Mouse (Mus musculus): Measurements from ENCODE around the gene Amacr. TPM values are rescaled to one million over a fixed set of nuclear protein-coding genes. Genes with fewer than 3 reads are reported as not detected.
"Not testable (repeated sequence)": the region's sequence is repeated elsewhere in the genome, so short reads cannot be mapped to it uniquely, and the experiment has no call there.

The Amacr gene
- total RNA-seq, 2 experiments from 2014 or later = 23.4 to 26.2 TPM

DNA sequence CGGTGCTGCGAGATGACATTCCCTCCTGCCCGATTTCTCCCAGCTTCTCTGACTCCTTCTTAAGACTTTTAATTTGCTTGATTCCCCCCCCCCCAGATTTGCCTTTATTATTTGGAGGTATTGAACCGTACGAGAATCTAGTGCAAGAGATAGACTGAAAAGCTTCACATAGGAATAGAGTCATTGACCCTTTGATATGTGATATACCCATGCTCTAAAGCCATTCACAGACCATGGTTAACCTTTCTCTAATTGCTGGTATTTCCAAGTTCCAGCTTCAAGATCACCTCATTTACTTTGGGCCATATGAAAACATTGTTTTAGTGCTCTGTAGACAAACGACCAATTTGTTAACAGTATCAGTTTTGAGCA is 494 bp downstream of the Amacr start:
- DNase-seq = no peak

DNA sequence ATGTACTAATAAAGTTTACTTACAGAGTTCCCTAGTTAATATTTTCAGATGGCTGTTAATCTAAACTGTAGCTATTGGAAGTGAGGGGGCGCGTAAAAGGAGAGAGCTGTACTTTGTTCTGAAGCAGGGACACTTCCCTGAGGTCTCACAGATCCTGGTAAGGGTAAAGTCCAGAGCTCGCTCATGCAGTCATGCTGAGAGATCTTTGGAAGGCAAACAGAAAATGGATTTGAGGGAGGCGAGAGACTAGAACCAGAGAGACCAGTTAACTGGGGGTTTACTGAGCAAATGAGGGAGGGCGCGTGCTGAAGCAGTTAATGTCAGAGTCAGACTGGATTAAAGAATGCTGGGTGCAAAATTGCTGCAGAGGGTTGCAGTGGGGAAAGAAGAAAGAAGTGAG is 4.2 kb downstream of the Amacr start:
- intact Hi-C loops (cut with DNase I) = no loop called here

More for the DNA sequence above, 494 bp downstream of the Amacr start:
- intact Hi-C loops (cut with DNase I) = loop anchor here (5.0 kb wide), 1 partner anchor 60 kb away; no protein-coding TSS in a partner anchor

DNA sequence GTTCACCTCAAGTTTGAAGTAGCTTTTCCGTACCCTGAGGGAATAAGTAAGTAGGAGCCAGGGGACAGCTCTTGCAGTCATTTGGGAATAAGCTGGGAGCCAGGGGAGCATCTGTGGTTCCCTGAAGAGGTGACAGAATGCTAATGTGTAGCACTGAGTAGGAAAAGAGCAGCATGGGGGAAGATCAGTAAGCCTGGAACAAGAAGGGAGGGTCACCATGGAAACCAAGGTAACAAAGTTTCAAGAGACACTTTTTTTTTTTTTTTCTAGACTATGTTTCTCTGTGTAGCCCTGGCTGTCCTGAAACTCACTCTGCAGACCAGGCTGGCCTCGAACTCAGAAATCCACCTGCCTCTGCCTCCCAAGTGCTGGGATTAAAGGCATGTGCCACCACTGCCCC is 4.9 kb downstream of the Amacr start:
- DNase-seq; intact Hi-C loops (cut with DNase I): not testable (repeated sequence)

More for the DNA sequence above, 4.2 kb downstream of the Amacr start:
- DNase-seq = no peak

DNA sequence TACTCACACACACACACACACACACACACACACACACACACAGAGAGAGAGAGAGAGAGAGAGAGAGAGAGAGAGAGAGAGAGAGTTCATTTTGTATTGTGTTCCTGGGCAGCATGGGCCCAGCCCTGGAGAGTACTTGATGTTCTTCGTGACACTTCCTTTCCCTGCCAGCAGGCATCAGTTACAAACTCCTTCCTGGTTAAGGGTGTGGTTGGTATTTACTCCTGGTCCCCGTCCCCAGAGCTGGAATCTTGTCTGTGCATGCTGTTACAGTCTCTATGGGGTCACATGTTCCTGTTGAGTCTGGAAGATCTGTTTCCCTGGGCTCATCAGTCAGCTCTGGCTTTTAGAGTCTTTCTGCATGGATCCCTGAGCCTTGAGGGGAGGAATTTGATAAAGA is 8.9 kb downstream of the Amacr start:
- DNase-seq = no peak
- intact Hi-C loops (cut with DNase I) = no loop called here

DNA sequence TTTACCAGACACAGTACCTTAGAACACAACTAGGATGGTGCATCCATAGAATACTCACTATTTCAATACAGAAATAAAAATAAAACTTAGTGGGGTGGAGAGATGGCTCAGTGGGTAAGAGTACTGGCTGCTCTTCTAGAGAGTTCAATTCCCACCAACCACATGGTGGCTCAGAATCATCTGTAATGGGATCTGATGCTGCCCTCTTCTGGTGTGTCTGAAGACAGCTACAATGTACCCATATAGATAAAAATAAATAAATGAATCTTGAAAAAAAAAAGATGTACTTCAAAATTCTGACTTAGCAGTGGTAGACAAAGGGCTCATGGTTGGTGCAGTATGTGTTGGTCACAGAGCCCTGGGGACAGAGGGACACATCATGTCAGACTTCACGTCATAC is 10.0 kb downstream of the Amacr start:
- intact Hi-C loops (cut with DNase I) = no loop called here
- DNase-seq = no peak

DNA sequence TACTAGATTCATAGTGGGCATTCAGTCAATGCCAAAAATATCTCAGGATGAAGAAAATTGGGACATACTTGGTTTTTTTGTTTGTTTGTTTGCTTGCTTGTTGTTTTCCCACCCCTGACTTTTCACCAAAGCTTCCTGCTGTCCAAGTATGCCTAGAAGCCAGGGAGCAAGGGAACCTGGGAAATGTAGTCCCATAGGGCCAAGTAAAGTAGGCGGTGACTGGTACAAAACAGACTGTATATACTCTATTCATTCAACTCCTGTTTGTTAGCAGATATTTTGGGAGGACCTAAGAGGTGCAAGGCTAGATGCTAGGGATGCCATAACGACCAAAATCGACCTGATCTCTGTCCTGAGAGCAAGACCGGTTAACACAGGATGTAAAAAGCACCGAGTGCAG is 18.3 kb downstream of the Amacr start:
- DNase-seq = peak in 1 of 2 experiments; percentile 11
- intact Hi-C loops (cut with DNase I) = no loop called here

DNA sequence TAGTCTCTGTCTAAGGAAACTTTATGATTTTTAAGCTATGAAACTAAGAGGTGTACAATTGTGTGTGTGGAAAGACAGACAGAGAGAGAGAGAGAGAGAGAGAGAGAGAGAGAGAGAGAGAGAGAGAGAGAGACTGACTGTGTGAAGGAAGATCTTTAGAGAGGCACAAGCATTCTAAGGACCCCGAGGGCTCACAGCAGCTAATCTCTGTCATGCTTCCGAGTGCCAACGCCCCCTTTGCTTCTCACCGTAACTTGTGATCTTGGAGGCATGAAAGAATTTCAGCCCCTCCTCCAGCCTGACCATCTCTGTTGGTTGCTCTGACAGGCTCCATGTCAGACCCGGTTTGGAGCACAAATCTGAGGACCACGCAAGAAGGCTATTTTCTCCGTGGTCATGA is 18.9 kb downstream of the Amacr start, which contains the start of gene Slc45a2:
Gene Slc45a2 (plus strand): TSS at position 301 of the 400 bp plus-strand sequence.
- no peak for DNase-seq
- intact Hi-C loops (cut with DNase I) = no loop called here

DNA sequence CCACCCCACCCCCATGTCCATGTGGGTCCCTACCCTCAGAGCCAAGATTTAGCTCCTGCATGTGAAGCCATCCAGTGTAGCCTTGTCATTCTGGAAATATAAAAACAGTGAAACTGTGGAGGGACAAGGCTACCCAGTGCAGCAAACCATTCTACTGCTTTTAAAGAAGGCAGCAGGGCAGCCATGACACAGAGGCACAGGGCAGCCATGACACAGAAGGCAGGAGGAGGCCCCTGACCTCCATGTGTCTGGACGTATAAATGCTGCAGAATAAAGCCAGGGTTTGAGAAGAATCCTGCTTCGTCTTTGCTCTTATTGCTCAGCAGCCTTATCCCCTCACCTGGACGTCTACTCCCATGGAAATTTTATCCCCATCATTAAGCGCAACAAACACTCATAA is 22.2 kb downstream of the Amacr start:
- no peak for DNase-seq
- intact Hi-C loops (cut with DNase I) = no loop called here

DNA sequence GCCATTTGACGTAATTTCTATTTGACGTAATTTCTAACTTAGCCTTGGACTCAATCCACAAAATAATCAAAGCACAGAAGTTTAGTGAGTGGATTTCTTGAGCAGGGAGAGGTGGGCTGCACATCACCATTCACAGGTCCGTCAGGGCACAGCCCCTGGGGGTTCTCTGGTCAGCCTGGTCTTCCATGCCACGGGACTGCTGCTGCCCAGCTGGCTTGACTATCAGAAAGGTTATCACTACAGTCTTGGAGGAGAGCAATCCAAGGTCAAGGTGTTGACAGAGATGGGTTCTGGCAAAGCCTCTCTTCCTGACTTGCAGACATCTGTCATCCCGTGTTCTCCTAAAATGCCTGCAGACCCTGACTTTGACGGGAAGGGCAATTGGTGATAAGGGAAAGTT is 23.1 kb downstream of the Amacr start:
- intact Hi-C loops (cut with DNase I) = no loop called here
- DNase-seq = no peak

DNA sequence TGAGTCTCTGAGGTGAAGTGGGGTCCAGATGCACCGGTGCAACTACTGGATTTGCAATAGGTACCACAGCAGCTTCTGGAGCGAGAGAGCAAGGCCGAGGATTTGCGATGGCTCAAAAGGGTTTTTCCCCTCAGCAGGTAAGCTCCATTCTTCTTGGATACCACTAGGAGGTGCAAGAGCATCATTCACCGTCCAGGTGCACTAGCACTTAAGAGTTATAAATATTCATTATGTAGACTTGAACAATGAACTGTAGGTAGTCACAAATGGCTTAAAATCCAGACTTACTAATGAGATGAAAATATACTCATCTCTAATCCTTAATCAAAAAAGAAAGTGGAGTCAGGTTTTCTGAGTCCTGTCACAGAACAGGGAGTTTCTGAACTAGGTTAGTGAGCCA is 27.2 kb downstream of the Amacr start:
- no peak for DNase-seq
- intact Hi-C loops (cut with DNase I) = no loop called here

DNA sequence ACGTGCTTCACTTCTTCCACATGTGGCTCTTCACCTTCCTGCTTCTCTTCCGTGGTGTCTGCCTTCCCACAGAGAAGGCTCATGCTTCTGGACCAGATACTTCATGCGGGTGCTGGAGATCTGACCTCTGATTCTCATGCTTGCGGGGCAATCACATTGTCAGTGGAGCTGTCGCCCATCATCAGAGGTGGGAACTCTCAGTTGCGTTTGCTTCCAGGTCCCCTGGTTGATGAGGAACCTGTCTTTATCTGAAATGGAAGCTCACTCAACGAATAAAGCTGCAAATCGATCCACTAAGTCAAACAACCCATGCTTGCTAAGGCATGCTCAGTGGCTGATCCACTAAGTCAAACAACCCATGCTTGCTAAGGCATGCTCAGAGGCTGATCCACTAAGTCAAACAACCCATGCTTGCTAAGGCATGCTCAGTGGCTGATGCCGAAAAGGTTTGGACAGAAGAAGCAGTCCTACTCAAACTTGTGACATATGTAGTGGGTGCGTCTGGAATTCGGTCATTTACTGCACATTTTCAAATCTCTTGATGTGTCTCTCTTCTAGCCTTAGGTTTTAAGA is 29.5 kb downstream of the Amacr start:
- intact Hi-C loops (cut with DNase I) = no loop called here

DNA sequence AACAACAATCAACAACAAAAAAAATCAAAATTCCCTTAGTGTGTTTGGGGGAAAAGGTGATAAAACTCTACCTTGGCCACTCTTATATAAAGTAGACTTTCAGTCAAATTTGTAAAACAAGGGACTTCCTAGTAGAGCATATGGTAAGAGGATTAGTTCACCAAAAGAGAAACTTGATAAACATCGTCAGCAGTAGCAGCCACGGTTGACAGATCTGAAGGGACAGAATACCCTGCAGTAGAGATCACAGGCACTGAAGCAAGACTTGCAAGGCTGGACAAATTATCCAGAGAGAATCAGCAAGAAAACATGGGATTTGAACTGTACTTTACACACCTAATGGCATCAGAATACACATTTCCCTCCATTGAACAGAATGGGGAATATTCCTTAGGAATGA is 33.4 kb downstream of the Amacr start:
- no peak for DNase-seq
- intact Hi-C loops (cut with DNase I) = no loop called here

More for the DNA sequence above, 29.5 kb downstream of the Amacr start:
- no peak for DNase-seq

DNA sequence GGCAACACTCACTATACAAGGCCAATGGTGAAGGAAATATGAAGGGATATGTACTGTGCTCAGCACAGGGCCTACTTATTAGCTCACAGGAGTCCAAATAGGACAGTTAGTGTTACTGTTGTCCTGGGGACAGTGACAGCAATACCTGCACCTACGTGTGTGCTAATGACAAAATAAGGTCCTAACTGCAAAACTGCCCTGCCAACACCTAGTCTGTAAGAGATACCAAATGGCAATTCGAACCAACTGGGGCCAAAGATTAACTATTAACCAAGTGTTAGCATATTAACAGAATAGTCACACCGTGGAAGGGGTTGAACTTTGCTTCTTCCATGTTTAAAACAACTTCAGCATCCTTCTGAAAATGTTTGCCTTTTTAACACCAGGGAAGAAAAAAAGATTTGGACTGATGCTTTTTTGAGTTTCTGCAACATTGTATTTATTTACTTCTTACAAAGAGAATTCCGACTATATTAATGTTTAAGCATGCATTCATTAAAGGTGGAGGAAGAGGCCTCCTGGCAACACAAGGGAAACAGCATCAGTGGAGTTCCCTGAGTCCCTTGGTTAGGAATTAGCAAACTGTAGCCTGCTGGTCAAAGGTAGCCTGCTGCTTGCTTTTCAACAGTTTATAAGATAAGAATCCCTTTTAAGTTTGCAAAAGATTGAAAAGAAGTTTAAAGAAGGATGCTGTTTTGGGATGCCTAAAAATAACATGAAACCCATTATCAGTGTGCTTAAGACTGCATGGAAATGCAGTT is 45.4 kb downstream of the Amacr start:
- DNase-seq = no peak
- intact Hi-C loops (cut with DNase I) = no loop called here

DNA sequence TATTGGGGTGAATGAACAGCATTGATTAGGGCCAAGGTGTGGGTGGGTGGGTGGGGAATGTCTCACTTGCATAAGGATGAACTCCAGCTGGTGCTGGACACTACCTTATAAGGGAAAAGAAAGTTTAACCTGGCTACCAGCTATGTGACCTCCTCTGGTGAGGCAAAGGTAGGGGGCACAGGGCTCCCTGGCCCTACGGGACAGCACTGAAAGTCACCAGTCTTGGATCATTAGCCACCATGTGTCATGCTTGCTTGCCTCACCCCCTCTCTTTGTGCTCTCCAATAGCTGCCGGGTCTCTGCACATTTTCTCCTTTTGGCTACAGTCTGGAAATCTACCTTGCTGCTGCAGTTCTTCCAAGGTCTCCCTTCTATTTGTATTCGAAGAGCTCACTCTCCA is 48.6 kb downstream of the Amacr start:
- intact Hi-C loops (cut with DNase I) = loop anchor here (10.0 kb wide), 1 partner anchor 225 kb away; no protein-coding TSS in a partner anchor
- DNase-seq = no peak

DNA sequence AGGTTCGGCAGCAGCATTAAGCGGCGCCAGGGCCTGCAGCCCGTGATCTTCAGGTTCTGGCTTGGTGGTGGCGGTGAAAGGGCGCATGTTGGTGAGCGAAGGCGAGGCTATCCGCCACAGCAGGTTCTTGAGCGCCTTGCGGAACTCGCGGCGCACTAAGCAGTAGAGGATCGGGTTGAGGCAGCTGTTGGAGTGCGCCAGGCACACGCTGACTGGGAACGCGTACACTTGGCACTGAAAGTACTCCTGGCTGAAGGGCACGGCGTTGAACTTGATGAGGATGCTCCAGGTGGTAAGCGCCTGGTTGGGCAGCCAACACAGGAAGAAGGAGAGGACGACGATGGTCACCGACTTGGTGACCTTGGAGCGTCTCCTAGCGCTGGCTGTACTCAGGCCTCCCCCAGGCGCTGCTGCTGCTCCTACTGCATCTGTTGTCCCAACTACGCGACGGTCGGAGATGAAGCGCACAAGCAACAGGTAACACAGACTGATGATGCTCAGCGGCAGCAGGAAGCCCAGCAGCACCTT is 54.5 kb downstream of the Amacr start:
- intact Hi-C loops (cut with DNase I) = loop anchor here (5.0 to 10.0 kb wide), 2 partner anchors 114 to 219 kb away; no protein-coding TSS in a partner anchor

DNA sequence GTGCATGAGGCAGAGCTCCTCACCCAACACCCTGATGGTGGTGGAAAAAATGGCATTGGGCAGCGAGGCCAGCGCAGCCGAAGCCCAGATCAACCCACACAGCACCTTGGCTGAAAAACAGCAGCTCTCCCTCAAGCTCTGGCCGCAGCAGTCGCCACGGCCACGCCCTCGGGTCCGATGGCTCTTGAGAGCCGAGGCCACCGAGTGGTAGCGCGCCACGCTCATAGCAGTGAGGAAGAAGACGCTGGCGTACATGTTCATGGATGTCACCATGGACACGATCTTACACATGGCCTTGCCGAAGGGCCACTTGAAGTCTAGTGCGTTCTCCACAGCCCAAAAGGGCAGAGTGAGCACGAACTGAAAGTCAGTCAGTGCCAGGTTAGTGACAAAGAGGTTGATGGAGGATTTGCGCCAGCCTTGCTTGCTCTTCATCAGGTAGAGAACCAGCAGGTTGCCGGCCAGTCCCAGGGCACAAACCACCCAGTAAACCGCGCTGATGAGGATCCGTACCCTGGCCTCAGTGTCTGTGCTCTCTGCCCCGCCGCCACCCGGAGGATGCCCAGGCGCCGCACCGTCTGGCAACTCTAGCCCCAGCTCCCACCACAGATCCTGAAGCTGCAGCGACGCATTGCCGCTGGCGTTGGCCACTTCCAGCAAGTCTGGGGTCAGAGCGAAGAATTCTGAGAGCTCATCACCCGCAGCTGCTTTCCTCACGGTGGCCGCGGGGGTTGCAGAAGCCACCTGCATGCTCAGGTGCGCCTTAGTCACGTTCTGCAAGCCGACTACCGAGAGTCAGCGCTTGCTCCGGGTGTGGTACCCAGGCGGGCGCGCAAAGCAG is 55.2 kb downstream of the Amacr start:
- DNase-seq = peak; percentile 17 to 20
- intact Hi-C loops (cut with DNase I) = loop anchor here (5.0 to 10.0 kb wide), 2 partner anchors 114 to 218 kb away; no protein-coding TSS in a partner anchor

More for the DNA sequence above, 54.5 kb downstream of the Amacr start:
- no peak for DNase-seq

DNA sequence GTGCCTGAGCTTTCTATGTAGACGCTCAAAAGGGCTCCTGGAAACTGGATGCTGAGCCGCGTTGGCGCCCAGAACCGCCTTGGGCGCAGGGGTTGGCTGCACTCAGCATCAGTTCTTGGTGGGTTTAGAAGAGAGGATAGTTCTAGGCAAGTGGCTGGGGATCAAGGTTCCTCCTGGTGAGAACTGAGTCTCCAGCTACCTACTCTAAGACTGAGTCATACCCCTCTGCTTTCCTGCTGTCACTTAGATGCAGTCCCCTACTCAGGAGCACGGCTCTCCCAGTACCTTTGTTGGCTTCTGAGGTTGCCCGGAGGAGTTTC is 55.8 kb downstream of the Amacr start:
- intact Hi-C loops (cut with DNase I) = loop anchor here (5.0 to 10.0 kb wide), 2 partner anchors 115 to 217 kb away; no protein-coding TSS in a partner anchor
- DNase-seq = peak in 1 of 2 experiments; percentile 2

DNA sequence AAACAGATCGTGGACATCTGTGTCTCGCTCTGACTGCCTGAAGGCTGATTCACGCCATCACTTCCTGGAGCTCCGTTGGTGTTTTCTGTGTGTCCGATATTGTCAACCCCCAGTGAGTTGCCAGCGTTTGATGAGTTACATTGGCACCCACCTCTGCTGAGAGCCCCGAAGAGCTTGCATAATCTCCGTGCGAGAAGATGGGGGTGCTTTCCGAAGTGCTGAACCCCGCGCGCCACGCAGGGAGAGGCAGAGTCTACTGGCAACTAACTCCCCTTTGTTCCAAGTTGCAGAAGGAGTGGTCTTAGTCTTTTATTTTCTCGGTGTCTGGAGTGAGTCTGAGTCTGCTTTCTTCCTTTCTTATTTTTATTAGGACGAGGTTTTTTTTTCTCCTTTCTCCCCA is 56.2 kb downstream of the Amacr start, which contains the start of gene Rxfp3:
Gene Rxfp3 (minus strand): TSS at position 281 of the 400 bp plus-strand sequence.
- DNase-seq = peak in 1 of 2 experiments; percentile 23
- intact Hi-C loops (cut with DNase I) = loop anchor here (1.0 to 10.0 kb wide), 4 partner anchors 115 to 343 kb away; no protein-coding TSS in a partner anchor

DNA sequence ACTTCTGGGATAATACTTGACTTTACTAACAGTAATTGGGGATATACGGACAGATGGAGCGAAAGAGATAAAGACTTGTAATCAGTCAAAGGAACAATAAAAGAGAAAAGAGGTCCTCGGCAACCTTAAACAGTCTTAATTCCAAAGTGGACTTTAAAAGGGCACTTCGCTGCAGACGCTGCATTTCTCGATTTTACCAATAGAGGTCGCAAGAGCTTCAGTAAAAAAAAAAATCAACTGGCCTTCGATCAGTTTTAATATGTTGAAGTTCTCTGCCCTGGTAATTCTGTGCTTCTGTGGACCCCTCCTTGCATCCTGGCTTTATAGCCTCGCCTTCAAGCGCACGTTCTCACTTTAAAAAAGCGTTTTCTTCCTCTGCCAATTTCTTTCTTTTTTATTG is 56.9 kb downstream of the Amacr start:
- intact Hi-C loops (cut with DNase I) = loop anchor here (1.0 to 10.0 kb wide), 4 partner anchors 116 to 342 kb away; no protein-coding TSS in a partner anchor
- DNase-seq = peak; percentile 33 to 68

DNA sequence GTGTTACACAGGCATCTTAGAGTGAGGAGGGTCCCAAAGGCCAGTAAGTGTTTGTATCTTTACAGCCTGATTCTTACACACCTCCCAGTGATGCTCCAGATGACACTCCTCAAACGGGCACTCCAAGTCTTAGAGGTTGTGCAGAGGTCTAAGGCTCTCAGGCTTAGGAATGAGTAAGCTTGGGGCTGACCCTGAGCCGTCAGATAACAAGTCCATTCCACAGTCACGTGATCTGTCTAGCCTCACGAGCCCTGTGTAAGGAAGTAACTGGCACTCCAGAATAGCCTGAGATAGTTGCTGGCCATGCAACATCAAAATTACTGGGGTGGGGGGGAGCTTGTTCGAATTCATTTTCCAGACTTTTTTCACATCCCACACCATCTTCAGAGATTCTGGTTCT is 58.5 kb downstream of the Amacr start:
- intact Hi-C loops (cut with DNase I) = no loop called here
- DNase-seq = no peak
